Mouse (Mus musculus) embryonic facial prominence, embryonic 10.5 days (tissue): ENCODE results near the gene Ppfibp2. TPM values are rescaled to one million over a fixed set of nuclear protein-coding genes. Genes with fewer than 3 reads are reported as not detected.

Experiments used
- DNase-seq: peaks from one replicate; pipeline ENCODE4 v3.0.0-alpha.2; 2017; ENCODE audit warnings: low spot score
- H3K27ac ChIP-seq: fragments of 300-500 bp; sonication (generic); replicated peaks from 2 replicates; pipeline ENCODE4 v1.5.1; 2016; ENCODE audit warnings: mild to moderate bottlenecking
- H3K27me3 ChIP-seq: fragments of 300-500 bp; sonication (generic); replicated peaks from 2 replicates; pipeline ENCODE4 v1.6.1; 2016; ENCODE audit warnings: low read depth, mild to moderate bottlenecking; ENCODE audit not compliant: poor library complexity, severe bottlenecking
- H3K36me3 ChIP-seq: fragments of 300-500 bp; sonication (generic); replicated peaks from 2 replicates; pipeline ENCODE4 v1.6.1; 2016; ENCODE audit warnings: mild to moderate bottlenecking, moderate library complexity
- H3K4me1 ChIP-seq: fragments of 300-500 bp; sonication (generic); 2 replicates; pipeline ENCODE4 v1.6.1; 2016
- H3K4me3 ChIP-seq: fragments of 300-500 bp; sonication (generic); 2 replicates; pipeline ENCODE4 v1.5.1; 2016; ENCODE audit warnings: mild to moderate bottlenecking, moderate library complexity
- H3K9me3 ChIP-seq: fragments of 300-500 bp; sonication (generic); 2 replicates; pipeline ENCODE4 v1.6.1; 2016; ENCODE audit warnings: mild to moderate bottlenecking
- WGBS: fragments of 180-500 bp; shearing (Covaris S2); methylation state at CpG from one replicate; pipeline ENCODE4 v1.1.7; 2016; 5-methylcytosine and 5-hydroxymethylcytosine counted together
- polyA plus RNA-seq: library from polyadenylated mRNA; unstranded; fragments of >200 nt; fragmentation: Nextera tagmentation; extraction: Ambion mirVana; gene quantifications from 2 replicates; pipeline ENCODE4 v1.2.1, GENCODE M21; 2016

Gene Ppfibp2
- polyA plus RNA-seq, 1 experiment from 2014 or later = 24.0 TPM

GRCm38 (mm10) chr7:107730587-107730986 lies 135.6 kb downstream of the Ppfibp2 start:
- Histone ChIP-seq H3K27me3 (no peaks in the 10 kb centered on the region), H3K4me1 (no peaks in the 10 kb centered on the region), H3K4me3 (no peak overlapping the region), H3K27ac (no peak overlapping the region), H3K9me3 (0 out of 2 replicates have a peak, but pooled peaks cover 3% of the 10 kb centered on the region), H3K36me3 (peaks cover 68% of the 10 kb centered on the region)
- no peak for DNase-seq
- WGBS = 87% methylated on average over 10 of the region's 10 CpGs

- Histone ChIP-seq H3K27ac (no peak overlapping the region), H3K9me3 (no peaks in the 10 kb centered on the region), H3K36me3 (peaks cover 51% of the 10 kb centered on the region), H3K4me3 (no peak overlapping the region), H3K27me3 (no peaks in the 10 kb centered on the region), H3K4me1 (0 out of 2 replicates have a peak, but pooled peaks cover 2% of the 10 kb centered on the region)
- DNase-seq = no peak
- WGBS = 73% methylated on average over 2 of the region's 2 CpGs
Measured at GRCm38 (mm10) chr7:107733162-107733561, 138.2 kb downstream of the Ppfibp2 start.

GRCm38 (mm10) chr7:107738726-107739125 lies 143.7 kb downstream of the Ppfibp2 start:
- WGBS = 44% methylated on average over 2 of the region's 2 CpGs
- Histone ChIP-seq H3K27me3 (no peaks in the 10 kb centered on the region), H3K4me1 (0 out of 2 replicates have a peak, but pooled peaks cover 2% of the 10 kb centered on the region), H3K27ac (no peak overlapping the region), H3K4me3 (no peak overlapping the region), H3K36me3 (peaks cover 48% of the 10 kb centered on the region), H3K9me3 (no peaks in the 10 kb centered on the region)
- DNase-seq = peak; percentile 37

- WGBS = 89% methylated on average over 10 of the region's 10 CpGs
- Histone ChIP-seq H3K36me3 (peaks cover 71% of the 10 kb centered on the region), H3K4me3 (no peak overlapping the region), H3K4me1 (no peaks in the 10 kb centered on the region), H3K27me3 (no peaks in the 10 kb centered on the region), H3K9me3 (no peaks in the 10 kb centered on the region), H3K27ac (no peak overlapping the region)
- DNase-seq = no peak
Measured at GRCm38 (mm10) chr7:107742963-107743465, 148.0 kb downstream of the Ppfibp2 start.

- H3K27me3 ChIP-seq = no peaks in the 10 kb centered on the region
- H3K36me3 ChIP-seq = peaks cover 58% of the 10 kb centered on the region
- no peaks in the 10 kb centered on the region for H3K9me3 ChIP-seq
- WGBS = 92% methylated on average over 4 of the region's 4 CpGs
- no peak for DNase-seq
- H3K4me1 ChIP-seq = no peaks in the 10 kb centered on the region
- H3K4me3 ChIP-seq = no peak overlapping the region
- H3K27ac ChIP-seq = no peak overlapping the region
Measured at GRCm38 (mm10) chr7:107744454-107744853, 149.4 kb downstream of the Ppfibp2 start.

GRCm38 (mm10) chr7:107745111-107745510 lies 150.1 kb downstream of the Ppfibp2 start:
- H3K36me3 ChIP-seq = peaks cover 53% of the 10 kb centered on the region
- no peak for DNase-seq
- no peaks in the 10 kb centered on the region for H3K9me3 ChIP-seq

GRCm38 (mm10) chr7:107746036-107746435 lies 151.0 kb downstream of the Ppfibp2 start:
- Histone ChIP-seq H3K27me3 (no peaks in the 10 kb centered on the region), H3K4me1 (no peaks in the 10 kb centered on the region), H3K36me3 (peaks cover 44% of the 10 kb centered on the region), H3K4me3 (no peak overlapping the region), H3K27ac (no peak overlapping the region), H3K9me3 (no peaks in the 10 kb centered on the region)
- no peak for DNase-seq
- 94% methylated on average over 8 of the region's 8 CpGs for WGBS

More at GRCm38 (mm10) chr7:107745111-107745510, 150.1 kb downstream of the Ppfibp2 start:
- Histone ChIP-seq H3K4me1 (no peaks in the 10 kb centered on the region), H3K27ac (no peak overlapping the region), H3K4me3 (no peak overlapping the region), H3K27me3 (no peaks in the 10 kb centered on the region)
- 80% methylated on average over 2 of the region's 2 CpGs for WGBS

- H3K9me3 ChIP-seq = no peaks in the 10 kb centered on the region
- H3K36me3 ChIP-seq = peaks cover 39% of the 10 kb centered on the region
- WGBS = 91% methylated on average over 9 of the region's 9 CpGs
- H3K4me1 ChIP-seq = 0 out of 2 replicates have a peak, but pooled peaks cover 3% of the 10 kb centered on the region
- DNase-seq = no peak
- H3K27me3 ChIP-seq = no peaks in the 10 kb centered on the region
- H3K4me3 ChIP-seq = no peak overlapping the region
- H3K27ac ChIP-seq = no peak overlapping the region
Measured at GRCm38 (mm10) chr7:107747476-107747875, 152.5 kb downstream of the Ppfibp2 start.

- H3K27ac ChIP-seq = no peak overlapping the region
- no peaks in the 10 kb centered on the region for H3K27me3 ChIP-seq
- H3K4me1 ChIP-seq = 0 out of 2 replicates have a peak, but pooled peaks cover 3% of the 10 kb centered on the region
- H3K4me3 ChIP-seq = no peak overlapping the region
- WGBS = 21% methylated on average over 2 of the region's 2 CpGs
- H3K36me3 ChIP-seq = peaks cover 36% of the 10 kb centered on the region
- H3K9me3 ChIP-seq = no peaks in the 10 kb centered on the region
- peak; percentile 77 for DNase-seq
Measured at GRCm38 (mm10) chr7:107747954-107748353, 152.9 kb downstream of the Ppfibp2 start.

- peaks cover 23% of the 10 kb centered on the region for H3K36me3 ChIP-seq
- H3K4me3 ChIP-seq = no peak overlapping the region
- no peaks in the 10 kb centered on the region for H3K27me3 ChIP-seq
- H3K9me3 ChIP-seq = no peaks in the 10 kb centered on the region
- WGBS = 4% methylated on average over 3 of the region's 3 CpGs
- DNase-seq = peak; percentile 51
- H3K4me1 ChIP-seq = 0 out of 2 replicates have a peak, but pooled peaks cover 3% of the 10 kb centered on the region
- no peak overlapping the region for H3K27ac ChIP-seq
Measured at GRCm38 (mm10) chr7:107749270-107749669, 154.3 kb downstream of the Ppfibp2 start.

GRCm38 (mm10) chr7:107749721-107750120 lies 154.7 kb downstream of the Ppfibp2 start:
- WGBS = 90% methylated on average over 4 of the region's 4 CpGs

GRCm38 (mm10) chr7:107752031-107752520 lies 157.1 kb downstream of the Ppfibp2 start:
- H3K9me3 ChIP-seq = no peaks in the 10 kb centered on the region
- DNase-seq = no peak
- WGBS = 72% methylated on average over 10 of the region's 10 CpGs
- no peak overlapping the region for H3K4me3 ChIP-seq
- H3K27me3 ChIP-seq = peaks cover 5% of the 10 kb centered on the region; the same call in 1 of the 2 replicates
- H3K27ac ChIP-seq = no peak overlapping the region
- no peaks in the 10 kb centered on the region; the same call in 1 of the 2 replicates for H3K36me3 ChIP-seq
- H3K4me1 ChIP-seq = 0 out of 2 replicates have a peak, but pooled peaks cover 3% of the 10 kb centered on the region

More at GRCm38 (mm10) chr7:107749721-107750120, 154.7 kb downstream of the Ppfibp2 start:
- Histone ChIP-seq H3K36me3 (peaks cover 18% of the 10 kb centered on the region), H3K4me3 (no peak overlapping the region), H3K4me1 (0 out of 2 replicates have a peak, but pooled peaks cover 3% of the 10 kb centered on the region), H3K27ac (no peak overlapping the region), H3K9me3 (no peaks in the 10 kb centered on the region), H3K27me3 (no peaks in the 10 kb centered on the region)
- DNase-seq = no peak

- no peak overlapping the region for H3K4me3 ChIP-seq
- peaks cover 12% of the 10 kb centered on the region for H3K27me3 ChIP-seq
- H3K27ac ChIP-seq = no peak overlapping the region
- no peaks in the 10 kb centered on the region for H3K36me3 ChIP-seq
- H3K4me1 ChIP-seq = peaks cover 12% of the 10 kb centered on the region
- WGBS = 75% methylated on average over 3 of the region's 3 CpGs
- DNase-seq = no peak
- no peaks in the 10 kb centered on the region for H3K9me3 ChIP-seq
Measured at GRCm38 (mm10) chr7:107755905-107756304, 160.9 kb downstream of the Ppfibp2 start.
